Mouse (Mus musculus): Measurements from ENCODE around the gene Rassf2.

Rassf2 gene

GRCm38 (mm10) chr2:131955264-131955663, 74.8 kb downstream of the Rassf2 start:
- DNase-seq (ENCODE audit: low spot score in 2 of 2) = peak in 1 of 2 experiments; percentile 39

GRCm38 (mm10) chr2:131954835-131955234, 75.2 kb downstream of the Rassf2 start:
- DNase-seq (ENCODE audit: low spot score in 2 of 2) = no peak

- no peak for DNase-seq (ENCODE audit: low spot score in 2 of 2)
Measured at GRCm38 (mm10) chr2:131953711-131954110, 76.3 kb downstream of the Rassf2 start.

- no peak for DNase-seq (ENCODE audit: low spot score in 2 of 2)
Measured at GRCm38 (mm10) chr2:131952961-131953538, 77.0 kb downstream of the Rassf2 start.

- no peak for DNase-seq (ENCODE audit: low spot score in 2 of 2)
Measured at GRCm38 (mm10) chr2:131952456-131952855, 77.6 kb downstream of the Rassf2 start.

- DNase-seq (ENCODE audit: low spot score in 2 of 2) = no peak
Measured at GRCm38 (mm10) chr2:131950598-131951095, 79.4 kb downstream of the Rassf2 start, which contains the start of gene Prnd. Prnd (plus strand) TSS chr2:131950861.

GRCm38 (mm10) chr2:131949767-131950597, 80.1 kb downstream of the Rassf2 start:
- DNase-seq (ENCODE audit: low spot score in 2 of 2) = peak; percentile 37 to 42

GRCm38 (mm10) chr2:131948916-131949639, 81.0 kb downstream of the Rassf2 start:
- no peak for DNase-seq (ENCODE audit: low spot score in 2 of 2)

GRCm38 (mm10) chr2:131948156-131948555, 81.9 kb downstream of the Rassf2 start:
- DNase-seq (ENCODE audit: low spot score in 2 of 2) = no peak

- no peak for DNase-seq (ENCODE audit: low spot score in 2 of 2)
Measured at GRCm38 (mm10) chr2:131946351-131946750, 83.7 kb downstream of the Rassf2 start.

GRCm38 (mm10) chr2:131945765-131946164, 84.3 kb downstream of the Rassf2 start:
- DNase-seq (ENCODE audit: low spot score in 2 of 2) = no peak

GRCm38 (mm10) chr2:131945225-131945624, 84.8 kb downstream of the Rassf2 start:
- no peak for DNase-seq (ENCODE audit: low spot score in 2 of 2)

- DNase-seq (ENCODE audit: low spot score in 2 of 2) = no peak
Measured at GRCm38 (mm10) chr2:131944370-131944769, 85.7 kb downstream of the Rassf2 start.

- DNase-seq (ENCODE audit: low spot score in 2 of 2) = no peak
Measured at GRCm38 (mm10) chr2:131941501-131941900, 88.6 kb downstream of the Rassf2 start.

- DNase-seq (ENCODE audit: low spot score in 2 of 2) = no peak
Measured at GRCm38 (mm10) chr2:131940506-131940905, 89.6 kb downstream of the Rassf2 start.

Data from urinary bladder, postnatal 36 days (tissue).